Comparison of ENCODE assay signal across 8 mouse cellular contexts in the genomic region with DNA sequence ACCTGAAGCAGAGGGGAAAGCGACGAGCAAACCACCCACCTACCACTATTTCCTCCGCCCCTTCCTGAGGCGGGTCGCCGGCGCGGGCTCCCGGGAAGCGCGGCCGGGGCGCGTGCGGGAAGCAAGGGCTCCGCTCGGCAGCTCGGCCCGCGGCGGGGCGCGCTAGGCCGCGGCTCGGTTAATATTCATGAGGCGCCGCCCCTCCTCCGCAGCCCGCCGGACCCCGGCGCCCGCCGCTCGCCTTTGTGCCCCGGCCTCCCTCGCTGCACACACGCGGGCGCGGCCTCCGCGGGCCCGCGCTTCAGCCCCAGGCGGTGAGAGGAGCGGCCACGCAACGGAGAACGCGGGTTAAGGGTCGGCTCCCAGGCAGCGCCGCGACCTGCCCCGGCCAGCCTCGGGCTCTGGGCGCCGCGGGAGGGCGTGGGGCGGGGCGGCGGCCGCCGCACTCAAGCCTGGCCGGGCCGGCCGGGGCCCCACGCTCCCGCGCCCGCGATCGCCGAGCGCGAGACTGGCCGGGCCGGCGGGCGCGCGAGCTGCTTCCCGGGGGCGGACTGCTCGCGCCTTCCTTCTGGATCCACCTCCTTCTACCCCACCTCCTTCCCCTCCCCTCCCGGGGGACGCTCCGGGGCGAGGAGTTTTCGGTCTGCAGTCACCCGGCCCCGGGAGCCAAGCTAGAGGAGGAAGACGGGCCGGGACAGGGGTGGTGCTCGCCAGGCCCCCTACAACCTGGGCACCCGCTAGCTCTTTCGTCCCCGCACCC. TPM values are rescaled to one million over a fixed set of nuclear protein-coding genes. Genes with fewer than 3 reads are reported as not detected.
A peak's percentile ranks its signal among the peaks of the same experiment; 100 is the strongest.
DNase-seq lines count a peak whose midpoint lies in the region; ATAC-seq and TF ChIP-seq lines count a peak whose summit lies in the region.

A gene (minus strand): TSS at position 441 of the 760 bp plus-strand sequence.

- no peaks in the 10 kb centered on the region for H3K27me3 ChIP-seq in embryonic facial prominence, embryonic 15.5 days
- no peaks in the 10 kb centered on the region for H3K27me3 ChIP-seq in limb, embryonic 14.5 days (ENCODE audit: control insufficient read depth, insufficient read depth, low read length)
- no peaks in the 10 kb centered on the region for H3K27me3 ChIP-seq in midbrain, embryonic 15.5 days (replicated peaks)

- peak within 1 kb of the TSS; percentile 98 for H3K27ac ChIP-seq in embryonic facial prominence, embryonic 15.5 days (replicated peaks)
- H3K27ac ChIP-seq in limb, embryonic 14.5 days (replicated peaks; ENCODE audit: low read depth, low read length): peak within 1 kb of the TSS; percentile 98
- peak within 1 kb of the TSS; percentile 99 for H3K27ac ChIP-seq in midbrain, embryonic 15.5 days

- peak; percentile 74 for ATAC-seq in embryonic facial prominence, embryonic 15.5 days (ENCODE audit: insufficient number of reproducible peaks, low FRiP score, low TSS enrichment, low read depth)
- peak; percentile 71 for ATAC-seq in limb, embryonic 14.5 days (ENCODE audit: low FRiP score, low read depth)
- ATAC-seq in midbrain, embryonic 15.5 days (replicated peaks): peak; percentile 67

- H3K4me1 ChIP-seq in embryonic facial prominence, embryonic 15.5 days: peaks cover 21% of the 10 kb centered on the region
- peaks cover 18% of the 10 kb centered on the region for H3K4me1 ChIP-seq in limb, embryonic 14.5 days (ENCODE audit: control insufficient read depth, insufficient read depth, low read length)
- peaks cover 17% of the 10 kb centered on the region for H3K4me1 ChIP-seq in midbrain, embryonic 15.5 days

- DNase-seq in 3T3-L1 (ENCODE audit: low read depth, low spot score): peak; percentile 69
- peak; percentile 83 for DNase-seq in adrenal gland, postnatal 25 days
- peak; percentile 85 for DNase-seq in heart, adult 8-10 months (ENCODE audit: low spot score)
- peak; percentile 65 to 70 for DNase-seq in kidney, adult 8-10 months
- DNase-seq in limb, embryonic 14.5 days (ENCODE audit: low spot score): peak; percentile 75
- DNase-seq in spleen, postnatal 10 days (ENCODE audit: low spot score in 2 of 2): peak; percentile 65 to 84

- WGBS in embryonic facial prominence, embryonic 15.5 days: under 1% methylated on average over 95 of the region's 102 CpGs
- 0% methylated on average over 36 of the region's 102 CpGs for WGBS in limb, embryonic 14.5 days
- under 1% methylated on average over 55 of the region's 102 CpGs for WGBS in midbrain, embryonic 15.5 days

- no peaks in the 10 kb centered on the region for H3K36me3 ChIP-seq in embryonic facial prominence, embryonic 15.5 days
- no peaks in the 10 kb centered on the region for H3K36me3 ChIP-seq in limb, embryonic 14.5 days (ENCODE audit: control insufficient read depth, insufficient read depth, low read length)
- no peaks in the 10 kb centered on the region for H3K36me3 ChIP-seq in midbrain, embryonic 15.5 days (replicated peaks)

- H3K9me3 ChIP-seq in embryonic facial prominence, embryonic 15.5 days (replicated peaks): no peaks in the 10 kb centered on the region
- no peaks in the 10 kb centered on the region for H3K9me3 ChIP-seq in limb, embryonic 14.5 days (ENCODE audit: control insufficient read depth, low read length)
- no peaks in the 10 kb centered on the region for H3K9me3 ChIP-seq in midbrain, embryonic 15.5 days

- peak within 1 kb of the TSS; percentile 88 for H3K4me3 ChIP-seq in embryonic facial prominence, embryonic 15.5 days (replicated peaks)
- peak within 1 kb of the TSS; percentile 85 for H3K4me3 ChIP-seq in limb, embryonic 14.5 days (replicated peaks; ENCODE audit: low read length)
- peak within 1 kb of the TSS; percentile 98 for H3K4me3 ChIP-seq in midbrain, embryonic 15.5 days

- H3K4me2 ChIP-seq in embryonic facial prominence, embryonic 15.5 days (replicated peaks): peak within 1 kb of the TSS; percentile 72
- peak within 1 kb of the TSS; percentile 69 for H3K4me2 ChIP-seq in limb, embryonic 14.5 days (replicated peaks; ENCODE audit: low read depth, low read length, severe bottlenecking)
- peak within 1 kb of the TSS; percentile 82 for H3K4me2 ChIP-seq in midbrain, embryonic 15.5 days

- peak within 1 kb of the TSS; percentile 86 for H3K9ac ChIP-seq in embryonic facial prominence, embryonic 15.5 days
- peak within 1 kb of the TSS; percentile 97 for H3K9ac ChIP-seq in limb, embryonic 14.5 days (ENCODE audit: low read depth, low read length, severe bottlenecking)
- peak within 1 kb of the TSS; percentile 100 for H3K9ac ChIP-seq in midbrain, embryonic 15.5 days

- TF ChIP-seq POLR2A in limb, embryonic 14.5 days (IDR thresholded peaks at IDR 0.05; ENCODE audit: borderline replicate concordance, extremely low read depth, insufficient read depth, insufficient read length): no peak

RNA-seq across cellular contexts. Expression of the gene that starts here (rescaled TPM):
- total RNA-seq in adrenal gland, postnatal 25 days (2021): 72.8 and 85.1 TPM in 2 replicates
- 10.4 and 10.5 TPM in 2 replicates for polyA plus RNA-seq in embryonic facial prominence, embryonic 15.5 days (2015; fragmentation: Nextera tagmentation; extraction: Ambion mirVana)
- total RNA-seq in heart, adult 8-10 months (2022): 10 to 100 TPM; 77.8 to 86.8 (median 81.9) TPM
- 29.2 and 58.7 TPM in 2 replicates for polyA plus RNA-seq in limb, embryonic 14.5 days (2012; rRNA removed)
- polyA plus RNA-seq in limb, embryonic 14.5 days (2014; fragmentation: Nextera tagmentation; extraction: Ambion mirVana): 19.1 and 19.6 TPM in 2 replicates
- 46.6 and 48.5 TPM in 2 replicates for polyA plus RNA-seq in midbrain, embryonic 15.5 days (2015; fragmentation: Nextera tagmentation; extraction: Ambion mirVana)

Comparison
In these comparisons a context has a peak if more than half of its experiments do, and no peak if none do; other contexts are left out.
1. Peak in every context shown above with its lines: DNase-seq, ATAC-seq, H3K4me3 ChIP-seq and H3K27ac ChIP-seq.